Mouse (Mus musculus): ENCODE results near the gene Clec12b. TPM values are rescaled to one million over a fixed set of nuclear protein-coding genes. Genes with fewer than 3 reads are reported as not detected.

The Clec12b gene
- polyA plus RNA-seq, 2 experiments, result 0.14 TPM; not detected in 1

- ATAC-seq (ENCODE audit: low FRiP score, low read depth), result no peak
- H3K36me3 ChIP-seq (ENCODE audit: control insufficient read depth, insufficient read depth, low read length), result no peaks in the 10 kb centered on the region
Measured at GRCm38 (mm10) chr6:129405999-129406398, 20.3 kb upstream of the Clec12b start.

DNA sequence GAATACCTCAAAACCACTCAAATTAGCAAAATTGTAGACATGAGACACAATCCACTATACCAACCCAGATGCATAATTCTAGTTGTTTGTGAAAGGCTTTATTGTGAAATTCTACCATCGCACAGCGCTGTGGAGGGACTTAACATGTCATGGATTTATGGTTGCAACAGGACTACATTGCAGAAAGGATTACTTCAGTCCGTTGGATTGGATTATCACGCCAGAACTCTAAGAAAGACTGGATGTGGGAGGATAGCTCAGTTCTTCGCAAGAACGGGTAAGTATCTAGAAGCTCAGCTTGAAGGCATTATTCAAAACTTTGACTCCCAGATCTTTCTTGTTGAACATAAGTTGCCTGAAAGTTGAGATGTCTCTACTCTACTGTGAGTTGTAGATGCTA, 17.7 kb upstream of the Clec12b start:
- WGBS, result 82% methylated on average over 6 of the region's 6 CpGs
- TF ChIP-seq POLR2A (IDR thresholded peaks at IDR 0.05; ENCODE audit: borderline replicate concordance, extremely low read depth, insufficient read depth, insufficient read length), result no peak
- Histone ChIP-seq H3K9ac (ENCODE audit: low read depth, low read length, severe bottlenecking) (no peak overlapping the region), H3K4me1 (ENCODE audit: control insufficient read depth, insufficient read depth, low read length) (no peaks in the 10 kb centered on the region), H3K36me3 (ENCODE audit: control insufficient read depth, insufficient read depth, low read length) (no peaks in the 10 kb centered on the region), H3K27me3 (ENCODE audit: control insufficient read depth, insufficient read depth, low read length) (no peaks in the 10 kb centered on the region), H3K9me3 (ENCODE audit: control insufficient read depth, low read length) (no peaks in the 10 kb centered on the region), H3K27ac (replicated peaks; ENCODE audit: low read depth, low read length) (no peak overlapping the region), H3K4me2 (replicated peaks; ENCODE audit: low read depth, low read length, severe bottlenecking) (no peak overlapping the region), H3K4me3 (replicated peaks; ENCODE audit: low read length) (no peak overlapping the region)
- ATAC-seq (ENCODE audit: low FRiP score, low read depth), result no peak
- no peak for DNase-seq (ENCODE audit: low spot score)

More at GRCm38 (mm10) chr6:129405999-129406398, 20.3 kb upstream of the Clec12b start:
- TF ChIP-seq POLR2A (IDR thresholded peaks at IDR 0.05; ENCODE audit: borderline replicate concordance, extremely low read depth, insufficient read depth, insufficient read length), result no peak
- Histone ChIP-seq H3K4me2 (replicated peaks; ENCODE audit: low read depth, low read length, severe bottlenecking) (no peak overlapping the region), H3K27ac (replicated peaks; ENCODE audit: low read depth, low read length) (no peak overlapping the region), H3K9ac (ENCODE audit: low read depth, low read length, severe bottlenecking) (no peak overlapping the region), H3K4me3 (replicated peaks; ENCODE audit: low read length) (no peak overlapping the region), H3K9me3 (ENCODE audit: control insufficient read depth, low read length) (no peaks in the 10 kb centered on the region), H3K27me3 (ENCODE audit: control insufficient read depth, insufficient read depth, low read length) (no peaks in the 10 kb centered on the region), H3K4me1 (ENCODE audit: control insufficient read depth, insufficient read depth, low read length) (no peaks in the 10 kb centered on the region)
- DNase-seq (ENCODE audit: low spot score), result no peak

- H3K27me3 ChIP-seq (ENCODE audit: control insufficient read depth, insufficient read depth, low read length), result no peaks in the 10 kb centered on the region
- no peaks in the 10 kb centered on the region for H3K4me1 ChIP-seq (ENCODE audit: control insufficient read depth, insufficient read depth, low read length)
- no peak overlapping the region for H3K27ac ChIP-seq (replicated peaks; ENCODE audit: low read depth, low read length)
- no peak overlapping the region for H3K4me3 ChIP-seq (replicated peaks; ENCODE audit: low read length)
- DNase-seq (ENCODE audit: low spot score) (no peak), ATAC-seq (ENCODE audit: low FRiP score, low read depth) (no peak)
- H3K9ac ChIP-seq (ENCODE audit: low read depth, low read length, severe bottlenecking), result no peak overlapping the region
- 95% methylated on average over 2 of the region's 2 CpGs for WGBS
- no peaks in the 10 kb centered on the region for H3K36me3 ChIP-seq (ENCODE audit: control insufficient read depth, insufficient read depth, low read length)
- H3K9me3 ChIP-seq (ENCODE audit: control insufficient read depth, low read length), result no peaks in the 10 kb centered on the region
- TF ChIP-seq POLR2A (IDR thresholded peaks at IDR 0.05; ENCODE audit: borderline replicate concordance, extremely low read depth, insufficient read depth, insufficient read length), result no peak
- H3K4me2 ChIP-seq (replicated peaks; ENCODE audit: low read depth, low read length, severe bottlenecking), result no peak overlapping the region
Measured at GRCm38 (mm10) chr6:129402404-129402803, 16.7 kb upstream of the Clec12b start.

GRCm38 (mm10) chr6:129399945-129400344, 14.3 kb upstream of the Clec12b start:
- no peak for DNase-seq (ENCODE audit: low spot score)

DNA sequence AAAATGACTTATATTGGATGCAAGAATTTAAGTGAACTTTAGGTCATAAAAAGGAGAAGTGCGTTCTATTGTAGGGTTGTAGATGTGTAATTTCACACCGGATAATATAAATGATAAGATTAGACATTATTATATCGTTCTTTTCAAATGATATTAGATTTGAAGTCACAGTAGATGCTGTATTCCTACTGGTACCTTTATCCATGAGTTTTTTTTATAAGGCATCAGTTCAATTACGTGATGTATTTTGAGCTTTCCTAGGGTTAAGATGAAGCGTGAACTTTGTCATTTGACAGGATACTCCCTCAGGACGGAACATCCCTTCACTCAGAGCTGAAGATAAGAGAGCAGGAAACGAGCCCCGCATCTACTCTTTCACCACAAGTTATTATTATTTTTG, 11.3 kb upstream of the Clec12b start, which contains the start of gene Clec1b:
Clec1b (plus strand) TSS at position 301 of the 400 bp plus-strand sequence.
- TF ChIP-seq POLR2A (IDR thresholded peaks at IDR 0.05; ENCODE audit: borderline replicate concordance, extremely low read depth, insufficient read depth, insufficient read length), result no peak
- no peak within 1 kb of the TSS for H3K27ac ChIP-seq (replicated peaks; ENCODE audit: low read depth, low read length)
- ATAC-seq (ENCODE audit: low FRiP score, low read depth), result no peak
- no peaks in the 10 kb centered on the region for H3K27me3 ChIP-seq (ENCODE audit: control insufficient read depth, insufficient read depth, low read length)
- no peaks in the 10 kb centered on the region for H3K4me1 ChIP-seq (ENCODE audit: control insufficient read depth, insufficient read depth, low read length)
- H3K4me2 ChIP-seq (replicated peaks; ENCODE audit: low read depth, low read length, severe bottlenecking), result no peak within 1 kb of the TSS
- H3K9me3 ChIP-seq (ENCODE audit: control insufficient read depth, low read length), result no peaks in the 10 kb centered on the region
- 87% methylated on average over 8 of the region's 8 CpGs for WGBS
- no peak within 1 kb of the TSS for H3K9ac ChIP-seq (ENCODE audit: low read depth, low read length, severe bottlenecking)
- no peak for DNase-seq (ENCODE audit: low spot score)
- no peaks in the 10 kb centered on the region for H3K36me3 ChIP-seq (ENCODE audit: control insufficient read depth, insufficient read depth, low read length)
- no peak within 1 kb of the TSS for H3K4me3 ChIP-seq (replicated peaks; ENCODE audit: low read length)

More at GRCm38 (mm10) chr6:129399945-129400344, 14.3 kb upstream of the Clec12b start:
- TF ChIP-seq POLR2A (IDR thresholded peaks at IDR 0.05; ENCODE audit: borderline replicate concordance, extremely low read depth, insufficient read depth, insufficient read length), result no peak
- Histone ChIP-seq H3K36me3 (ENCODE audit: control insufficient read depth, insufficient read depth, low read length) (no peaks in the 10 kb centered on the region), H3K9me3 (ENCODE audit: control insufficient read depth, low read length) (no peaks in the 10 kb centered on the region), H3K4me3 (replicated peaks; ENCODE audit: low read length) (no peak overlapping the region), H3K4me1 (ENCODE audit: control insufficient read depth, insufficient read depth, low read length) (no peaks in the 10 kb centered on the region), H3K27ac (replicated peaks; ENCODE audit: low read depth, low read length) (no peak overlapping the region), H3K4me2 (replicated peaks; ENCODE audit: low read depth, low read length, severe bottlenecking) (no peak overlapping the region), H3K9ac (ENCODE audit: low read depth, low read length, severe bottlenecking) (no peak overlapping the region), H3K27me3 (ENCODE audit: control insufficient read depth, insufficient read depth, low read length) (no peaks in the 10 kb centered on the region)
- ATAC-seq (ENCODE audit: low FRiP score, low read depth), result no peak
- WGBS, result 65% methylated on average over 6 of the region's 6 CpGs

DNA sequence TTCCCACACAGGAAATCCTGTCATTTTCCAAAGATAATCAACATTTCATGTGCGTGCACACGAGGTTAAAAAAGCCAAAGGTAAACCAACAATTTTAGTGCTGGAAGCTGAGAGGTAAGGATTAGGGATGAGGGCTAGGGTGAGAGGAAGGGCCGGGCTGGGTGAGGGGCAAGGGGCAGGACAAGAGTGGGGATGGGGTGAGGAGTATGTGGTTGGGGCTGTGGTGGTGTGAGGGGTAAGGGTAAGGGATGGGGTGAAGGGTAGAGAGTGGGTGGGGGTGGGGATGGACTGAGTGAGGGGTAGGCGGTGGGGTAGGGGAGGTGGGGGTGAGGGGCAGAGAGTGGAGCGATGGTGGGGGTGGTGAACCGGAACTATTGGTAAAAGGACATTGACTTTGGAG, 8.1 kb upstream of the Clec12b start:
- TF ChIP-seq POLR2A (IDR thresholded peaks at IDR 0.05; ENCODE audit: borderline replicate concordance, extremely low read depth, insufficient read depth, insufficient read length), result no peak
- no peaks in the 10 kb centered on the region for H3K4me1 ChIP-seq (ENCODE audit: control insufficient read depth, insufficient read depth, low read length)
- 77% methylated on average over 6 of the region's 6 CpGs for WGBS
- no peak for DNase-seq (ENCODE audit: low spot score)
- ATAC-seq (ENCODE audit: low FRiP score, low read depth), result no peak
- H3K27ac ChIP-seq (replicated peaks; ENCODE audit: low read depth, low read length), result no peak overlapping the region
- H3K9me3 ChIP-seq (ENCODE audit: control insufficient read depth, low read length), result no peaks in the 10 kb centered on the region
- no peak overlapping the region for H3K9ac ChIP-seq (ENCODE audit: low read depth, low read length, severe bottlenecking)
- no peaks in the 10 kb centered on the region for H3K27me3 ChIP-seq (ENCODE audit: control insufficient read depth, insufficient read depth, low read length)
- H3K36me3 ChIP-seq (ENCODE audit: control insufficient read depth, insufficient read depth, low read length), result no peaks in the 10 kb centered on the region
- no peak overlapping the region for H3K4me3 ChIP-seq (replicated peaks; ENCODE audit: low read length)
- H3K4me2 ChIP-seq (replicated peaks; ENCODE audit: low read depth, low read length, severe bottlenecking), result no peak overlapping the region

Data from limb, embryonic 14.5 days (tissue).